Mouse (Mus musculus): Measurements from ENCODE around the gene Mgat4d.

DNA sequence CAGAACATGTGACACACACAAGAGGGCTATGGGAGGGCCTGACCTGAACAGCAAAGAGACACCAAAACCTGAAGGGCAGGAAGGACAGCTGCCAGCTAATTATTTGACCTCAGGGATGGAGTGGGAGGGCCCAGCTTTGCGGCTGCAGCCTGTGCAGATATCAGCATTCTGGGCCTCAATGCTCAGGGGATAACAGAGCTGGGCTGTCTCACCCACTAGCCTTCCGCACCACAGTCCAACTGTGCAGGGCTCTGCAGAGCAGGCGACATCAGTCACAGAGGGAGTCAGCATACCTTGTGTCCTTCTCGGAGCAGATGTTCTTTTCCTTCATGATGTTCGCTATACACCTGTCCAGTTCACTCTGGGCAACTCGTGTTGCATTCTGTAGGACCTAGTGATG lies 25.9 kb upstream of the Mgat4d start:
- no peak for TF ChIP-seq TAL1 (IDR thresholded peaks at IDR 0.05; ENCODE audit: low read length)
- no peak for TF ChIP-seq GATA1 (IDR thresholded peaks at IDR 0.05; ENCODE audit: low read length)
